Mouse (Mus musculus) urinary bladder, adult 18-20 months (tissue): ENCODE measurements around the gene Arl6ip6.

ENCODE experiments used
- DNase-seq, 2 experiments: peaks; one replicate each; pipeline ENCODE4 v3.0.0; 2022; ENCODE audit warnings: low spot score in 2 of 2, mixed read lengths in 2 of 2

Gene Arl6ip6

GRCm38 (mm10) chr2:53191523-53192220, at the start of gene Arl6ip6:
Gene Arl6ip6, plus strand, starts transcription at chr2:53191726.
- peak; percentile 97 to 99 for DNase-seq

GRCm38 (mm10) chr2:53146852-53147251, 44.7 kb upstream of the Arl6ip6 start:
- no peak for DNase-seq

- no peak for DNase-seq
These were observed 17.6 kb upstream of the Arl6ip6 start for GRCm38 (mm10) chr2:53173966-53174365.

GRCm38 (mm10) chr2:53178966-53179365, 12.6 kb upstream of the Arl6ip6 start:
- no peak for DNase-seq

- DNase-seq, result no peak
These were observed 11.7 kb upstream of the Arl6ip6 start for GRCm38 (mm10) chr2:53179876-53180275.

DNA sequence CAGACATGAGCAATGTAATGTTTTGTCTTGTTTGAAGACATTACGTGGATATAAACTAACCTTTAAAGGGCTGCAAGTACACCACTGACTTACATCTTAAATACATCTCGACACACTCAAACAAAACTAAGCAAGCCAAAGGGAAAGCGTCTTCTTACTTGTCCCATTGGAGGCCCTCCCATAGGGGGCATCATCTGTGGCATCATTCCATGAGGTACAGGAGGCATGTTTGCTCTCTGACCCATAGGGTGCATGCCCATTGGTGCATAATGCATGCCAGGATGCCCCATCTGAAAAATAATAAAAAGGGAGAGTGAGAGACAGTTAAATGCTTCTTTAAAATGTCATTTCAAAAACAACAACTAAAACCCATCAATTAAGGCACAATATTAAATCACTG, 1.7 kb upstream of the Arl6ip6 start:
- no peak for DNase-seq

- DNase-seq, result peak; percentile 99
These were observed 628 bp upstream of the Arl6ip6 start, which contains the start of gene Prpf40a for GRCm38 (mm10) chr2:53190684-53191511. Gene Prpf40a, minus strand, starts transcription at chr2:53191284.

- no peak for DNase-seq
These were observed 860 bp downstream of the Arl6ip6 start for GRCm38 (mm10) chr2:53192386-53192785.

GRCm38 (mm10) chr2:53196431-53196830, 4.9 kb downstream of the Arl6ip6 start:
- no peak for DNase-seq

GRCm38 (mm10) chr2:53199203-53199602, 7.7 kb downstream of the Arl6ip6 start:
- DNase-seq, result no peak

GRCm38 (mm10) chr2:53200164-53200885, 8.8 kb downstream of the Arl6ip6 start:
- DNase-seq, result no peak

DNA sequence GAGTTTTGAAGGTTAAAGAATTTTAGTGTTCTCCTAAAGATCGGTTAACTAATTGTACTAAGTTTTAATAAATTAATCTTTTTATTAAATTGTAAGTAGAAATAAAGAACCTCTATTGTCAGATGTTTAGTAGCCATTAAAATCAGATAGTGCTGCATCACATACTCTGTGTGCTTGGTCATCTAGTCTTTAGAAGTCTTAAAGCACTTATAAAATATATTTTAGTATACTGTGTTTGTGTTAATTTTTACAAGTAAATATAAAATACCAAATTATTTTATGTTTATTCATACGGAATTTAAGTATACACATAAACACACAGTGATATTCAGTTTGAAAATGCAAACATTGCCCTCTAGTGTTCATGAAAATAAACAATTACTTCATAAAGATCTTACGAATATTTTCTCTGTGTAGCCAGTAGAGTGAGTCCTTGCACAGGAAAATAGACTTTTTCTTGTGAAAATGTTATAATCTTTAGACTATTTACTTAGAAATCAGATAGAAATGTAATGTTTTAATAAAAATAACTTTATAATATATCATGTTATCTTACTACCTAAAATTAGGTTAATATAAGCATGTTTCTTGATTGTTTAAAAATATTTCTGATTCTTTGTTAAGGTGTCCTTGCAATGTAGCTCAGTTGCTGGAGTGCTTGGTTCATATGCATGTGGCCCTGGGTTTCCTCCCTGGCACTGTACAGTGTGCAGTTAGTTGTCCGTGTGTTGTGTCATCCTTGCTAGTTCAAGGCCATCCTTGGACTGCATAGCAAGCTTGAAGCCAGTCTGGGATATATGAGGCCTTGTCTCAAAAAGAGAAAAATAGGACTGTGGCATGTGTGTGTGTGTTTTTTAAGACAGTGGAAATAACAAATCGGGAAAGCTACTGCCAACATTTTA, 13.1 kb downstream of the Arl6ip6 start:
- no peak for DNase-seq

DNA sequence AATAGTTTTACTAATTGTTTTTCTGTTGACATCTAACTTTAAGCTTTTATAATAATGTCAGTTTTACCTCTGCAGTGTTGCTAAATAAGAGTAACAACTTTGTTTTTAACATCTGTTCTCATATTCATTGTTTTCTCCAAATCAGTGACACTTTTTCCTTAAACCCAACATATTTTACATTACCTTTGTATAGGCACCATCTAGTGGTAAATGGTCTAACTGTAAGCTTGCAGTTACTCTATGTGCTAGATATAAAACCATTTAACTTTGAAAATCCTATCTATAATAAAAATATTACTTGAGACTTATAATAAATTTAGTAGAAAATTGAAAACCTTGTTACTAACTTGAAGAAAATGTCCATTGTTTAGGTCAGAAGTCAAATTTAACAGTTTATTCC, 15.2 kb downstream of the Arl6ip6 start:
- DNase-seq, result no peak

GRCm38 (mm10) chr2:53213493-53213892, 22.0 kb downstream of the Arl6ip6 start:
- no peak for DNase-seq

GRCm38 (mm10) chr2:53222242-53222641, 30.7 kb downstream of the Arl6ip6 start:
- no peak for DNase-seq

GRCm38 (mm10) chr2:53256982-53257381, 65.5 kb downstream of the Arl6ip6 start:
- no peak for DNase-seq
